Mouse (Mus musculus): Measurements from ENCODE around the gene Hlcs. TPM values are rescaled to one million over a fixed set of nuclear protein-coding genes. Genes with fewer than 3 reads are reported as not detected.

Gene Hlcs
- polyA plus RNA-seq, 1 experiment: 6.9 TPM

GRCm38 (mm10) chr16:94223363-94223720, 90.0 kb downstream of the Hlcs start:
- TF ChIP-seq CTCF (conservative IDR thresholded peaks at IDR 0.05; ENCODE audit: insufficient read depth, insufficient read length, low read depth, low read length) (no peak), POLR2A (IDR thresholded peaks at IDR 0.05; ENCODE audit: low read depth, low read length) (no peak)
- peaks cover 10% of the 10 kb centered on the region; the same call in 1 of the 2 replicates for H3K4me1 ChIP-seq (ENCODE audit: control insufficient read depth, insufficient read depth, low read length)
- no peak overlapping the region for H3K4me3 ChIP-seq (ENCODE audit: insufficient read depth, low read depth, low read length)
- 39% methylated on average over 8 of the region's 8 CpGs for WGBS
- H3K36me3 ChIP-seq (ENCODE audit: control insufficient read depth, insufficient read depth, low read length): no peaks in the 10 kb centered on the region
- no peaks in the 10 kb centered on the region for H3K27me3 ChIP-seq (replicated peaks; ENCODE audit: control insufficient read depth, insufficient read depth, low read length)
- H3K27ac ChIP-seq (ENCODE audit: insufficient read depth, low read depth, low read length): no peak overlapping the region
- DNase-seq: no peak

GRCm38 (mm10) chr16:94222646-94223362, 90.6 kb downstream of the Hlcs start:
- TF ChIP-seq POLR2A (IDR thresholded peaks at IDR 0.05; ENCODE audit: low read depth, low read length): no peak
- no peak for DNase-seq
- peaks cover 7% of the 10 kb centered on the region; the same call in 1 of the 2 replicates for H3K4me1 ChIP-seq (ENCODE audit: control insufficient read depth, insufficient read depth, low read length)
- no peaks in the 10 kb centered on the region for H3K36me3 ChIP-seq (ENCODE audit: control insufficient read depth, insufficient read depth, low read length)
- no peak overlapping the region for H3K4me3 ChIP-seq (ENCODE audit: insufficient read depth, low read depth, low read length)
- 50% methylated on average over 11 of the region's 11 CpGs for WGBS
- no peaks in the 10 kb centered on the region for H3K27me3 ChIP-seq (replicated peaks; ENCODE audit: control insufficient read depth, insufficient read depth, low read length)
- no peak overlapping the region for H3K27ac ChIP-seq (ENCODE audit: insufficient read depth, low read depth, low read length)

GRCm38 (mm10) chr16:94210689-94211357, 102.5 kb downstream of the Hlcs start:
- DNase-seq: no peak
- no peaks in the 10 kb centered on the region for H3K4me1 ChIP-seq (ENCODE audit: control insufficient read depth, insufficient read depth, low read length)
- no peak overlapping the region for H3K4me3 ChIP-seq (ENCODE audit: insufficient read depth, low read depth, low read length)
- WGBS: 85% methylated on average over 15 of the region's 15 CpGs
- H3K36me3 ChIP-seq (ENCODE audit: control insufficient read depth, insufficient read depth, low read length): no peaks in the 10 kb centered on the region
- H3K27me3 ChIP-seq (replicated peaks; ENCODE audit: control insufficient read depth, insufficient read depth, low read length): no peaks in the 10 kb centered on the region
- H3K27ac ChIP-seq (ENCODE audit: insufficient read depth, low read depth, low read length): no peak overlapping the region
- TF ChIP-seq POLR2A (IDR thresholded peaks at IDR 0.05; ENCODE audit: low read depth, low read length) (no peak), CTCF (conservative IDR thresholded peaks at IDR 0.05; ENCODE audit: insufficient read depth, insufficient read length, low read depth, low read length) (no peak)

GRCm38 (mm10) chr16:94209626-94210025, 103.7 kb downstream of the Hlcs start:
- 78% methylated on average over 3 of the region's 3 CpGs for WGBS
- H3K27ac ChIP-seq (ENCODE audit: insufficient read depth, low read depth, low read length): no peak overlapping the region
- no peak overlapping the region for H3K4me3 ChIP-seq (ENCODE audit: insufficient read depth, low read depth, low read length)
- DNase-seq: no peak
- no peaks in the 10 kb centered on the region for H3K27me3 ChIP-seq (replicated peaks; ENCODE audit: control insufficient read depth, insufficient read depth, low read length)
- H3K36me3 ChIP-seq (ENCODE audit: control insufficient read depth, insufficient read depth, low read length): no peaks in the 10 kb centered on the region
- H3K4me1 ChIP-seq (ENCODE audit: control insufficient read depth, insufficient read depth, low read length): no peaks in the 10 kb centered on the region
- TF ChIP-seq POLR2A (IDR thresholded peaks at IDR 0.05; ENCODE audit: low read depth, low read length) (no peak), CTCF (conservative IDR thresholded peaks at IDR 0.05; ENCODE audit: insufficient read depth, insufficient read length, low read depth, low read length) (no peak)

GRCm38 (mm10) chr16:94208826-94209225, 104.5 kb downstream of the Hlcs start:
- TF ChIP-seq POLR2A (IDR thresholded peaks at IDR 0.05; ENCODE audit: low read depth, low read length) (no peak), CTCF (conservative IDR thresholded peaks at IDR 0.05; ENCODE audit: insufficient read depth, insufficient read length, low read depth, low read length) (no peak)
- Histone ChIP-seq H3K27me3 (replicated peaks; ENCODE audit: control insufficient read depth, insufficient read depth, low read length) (no peaks in the 10 kb centered on the region), H3K27ac (ENCODE audit: insufficient read depth, low read depth, low read length) (no peak overlapping the region), H3K4me1 (ENCODE audit: control insufficient read depth, insufficient read depth, low read length) (no peaks in the 10 kb centered on the region), H3K4me3 (ENCODE audit: insufficient read depth, low read depth, low read length) (no peak overlapping the region), H3K36me3 (ENCODE audit: control insufficient read depth, insufficient read depth, low read length) (no peaks in the 10 kb centered on the region)
- no peak for DNase-seq
- 93% methylated on average over 10 of the region's 10 CpGs for WGBS

GRCm38 (mm10) chr16:94208152-94208551, 105.2 kb downstream of the Hlcs start:
- no peak for TF ChIP-seq CTCF (conservative IDR thresholded peaks at IDR 0.05; ENCODE audit: insufficient read depth, insufficient read length, low read depth, low read length)
- no peak for TF ChIP-seq POLR2A (IDR thresholded peaks at IDR 0.05; ENCODE audit: low read depth, low read length)
- Histone ChIP-seq H3K27me3 (replicated peaks; ENCODE audit: control insufficient read depth, insufficient read depth, low read length) (no peaks in the 10 kb centered on the region), H3K4me3 (ENCODE audit: insufficient read depth, low read depth, low read length) (no peak overlapping the region), H3K4me1 (ENCODE audit: control insufficient read depth, insufficient read depth, low read length) (no peaks in the 10 kb centered on the region), H3K27ac (ENCODE audit: insufficient read depth, low read depth, low read length) (no peak overlapping the region), H3K36me3 (ENCODE audit: control insufficient read depth, insufficient read depth, low read length) (no peaks in the 10 kb centered on the region)
- 84% methylated on average over 6 of the region's 6 CpGs for WGBS
- DNase-seq: no peak

Data from kidney, adult 2 months (tissue).